In genomic region chr17:88031755-88032154, GRCm38 (mm10) we compare ENCODE assay signal across 29 mouse cellular contexts. TPM values are rescaled to one million over a fixed set of nuclear protein-coding genes. Genes with fewer than 3 reads are reported as not detected.
DNase-seq lines count a peak whose midpoint lies in the region; ATAC-seq and TF ChIP-seq lines count a peak whose summit lies in the region.
"Had no signal": no experiment of that assay in that cellular context is flagged by ENCODE, and none has a peak within 500 bp of the region (broad histone marks: within the 10 kb centered on the region; RNA-seq: fewer than 3 reads in every experiment).

No protein-coding gene starts in this region.

- H3K36me3 ChIP-seq in stomach, embryonic 15.5 days, result no peaks in the 10 kb centered on the region
- no peaks in the 10 kb centered on the region for H3K36me3 ChIP-seq in stomach, postnatal 0 days (ENCODE audit: control insufficient read depth, insufficient read depth, low read length)
- H3K36me3 ChIP-seq in liver, embryonic 14.5 days (replicated peaks; ENCODE audit: control insufficient read depth, insufficient read depth, low read depth), result no peaks in the 10 kb centered on the region
- H3K36me3 ChIP-seq in heart, embryonic 11.5 days (ENCODE audit: control insufficient read depth, insufficient read depth, low read length), result no peaks in the 10 kb centered on the region
- H3K36me3 ChIP-seq: heart, embryonic 15.5 days; kidney, embryonic 15.5 days; limb, embryonic 12.5 days; neural tube, embryonic 13.5 days had no signal

- 90% methylated on average over 5 of the region's 5 CpGs for WGBS in stomach, embryonic 15.5 days
- WGBS in stomach, postnatal 0 days, result 81% methylated on average over 5 of the region's 5 CpGs
- WGBS in liver, embryonic 14.5 days (ENCODE audit: insufficient replicate concordance), result 27% methylated on average over 5 of the region's 5 CpGs
- WGBS in heart, embryonic 11.5 days (ENCODE audit: insufficient replicate concordance), result 79% methylated on average over 5 of the region's 5 CpGs

- H3K4me2 ChIP-seq in stomach, embryonic 15.5 days, result no peak overlapping the region
- no peak overlapping the region for H3K4me2 ChIP-seq in stomach, postnatal 0 days (replicated peaks; ENCODE audit: low read depth)
- H3K4me2 ChIP-seq in liver, embryonic 14.5 days (ENCODE audit: low read depth), result peak overlapping the region; percentile 46
- no peak overlapping the region for H3K4me2 ChIP-seq in heart, embryonic 11.5 days
- H3K4me2 ChIP-seq: heart, embryonic 15.5 days; kidney, embryonic 15.5 days; limb, embryonic 12.5 days; midbrain, embryonic 11.5 days; neural tube, embryonic 13.5 days had no signal

- no peaks in the 10 kb centered on the region for H3K9me3 ChIP-seq in stomach, embryonic 15.5 days
- H3K9me3 ChIP-seq in stomach, postnatal 0 days (ENCODE audit: control insufficient read depth, low read length), result no peaks in the 10 kb centered on the region
- H3K9me3 ChIP-seq in liver, embryonic 14.5 days (ENCODE audit: control insufficient read depth, low read length), result no peaks in the 10 kb centered on the region
- no peaks in the 10 kb centered on the region for H3K9me3 ChIP-seq in heart, embryonic 11.5 days (replicated peaks; ENCODE audit: control insufficient read depth, low read length)
- H3K9me3 ChIP-seq: heart, embryonic 15.5 days; kidney, embryonic 15.5 days; limb, embryonic 12.5 days; neural tube, embryonic 13.5 days had no signal

- TF ChIP-seq CTCF in stomach, postnatal 0 days (IDR thresholded peaks at IDR 0.05; ENCODE audit: low read depth), result no peak
- no peak for TF ChIP-seq CTCF in liver, embryonic 14.5 days (IDR thresholded peaks at IDR 0.05; ENCODE audit: low read depth)

- no peak overlapping the region for H3K4me3 ChIP-seq in stomach, embryonic 15.5 days (replicated peaks)
- H3K4me3 ChIP-seq in stomach, postnatal 0 days (ENCODE audit: low read depth, low read length), result no peak overlapping the region
- H3K4me3 ChIP-seq in liver, embryonic 14.5 days (ENCODE audit: insufficient read depth in 1 of 2, low read depth in 2 of 2, low read length in 2 of 2), result no peak overlapping the region
- no peak overlapping the region for H3K4me3 ChIP-seq in heart, embryonic 11.5 days (ENCODE audit: low read depth, low read length)
- H3K4me3 ChIP-seq: heart, embryonic 15.5 days; kidney, embryonic 15.5 days; limb, embryonic 12.5 days; neural tube, embryonic 13.5 days had no signal

- no peak overlapping the region for H3K27ac ChIP-seq in stomach, embryonic 15.5 days
- H3K27ac ChIP-seq in stomach, postnatal 0 days (replicated peaks), result no peak overlapping the region
- peak overlapping the region; percentile 39 for H3K27ac ChIP-seq in liver, embryonic 14.5 days
- H3K27ac ChIP-seq in heart, embryonic 11.5 days (ENCODE audit: low read depth, low read length), result no peak overlapping the region
- H3K27ac ChIP-seq: heart, embryonic 15.5 days; kidney, embryonic 15.5 days; limb, embryonic 12.5 days; neural tube, embryonic 13.5 days had no signal

- no peaks in the 10 kb centered on the region for H3K4me1 ChIP-seq in stomach, embryonic 15.5 days
- 0 out of 2 replicates have a peak, but pooled peaks cover 2% of the 10 kb centered on the region for H3K4me1 ChIP-seq in stomach, postnatal 0 days (replicated peaks; ENCODE audit: control insufficient read depth, insufficient read depth)
- peaks cover 33% of the 10 kb centered on the region in 2 experiments for H3K4me1 ChIP-seq in liver, embryonic 14.5 days (replicated peaks; ENCODE audit: control insufficient read depth in 2 of 2, insufficient read depth in 2 of 2, low read length in 1 of 2)
- H3K4me1 ChIP-seq in heart, embryonic 11.5 days (ENCODE audit: control insufficient read depth, insufficient read depth, low read length), result peaks cover 10% of the 10 kb centered on the region; the same call in 1 of the 2 replicates

- no peak for DNase-seq in stomach, postnatal 0 days (ENCODE audit: low spot score)
- DNase-seq in liver, embryonic 14.5 days (ENCODE audit: low read depth in 3 of 3, low spot score in 3 of 3), result peak; percentile 28 to 41 (median 39)
- DNase-seq in adrenal gland, postnatal 36 days, result no peak
- no peak for DNase-seq in Muller cell, postnatal 12 days (ENCODE audit: inconsistent ontology term)
- DNase-seq: adrenal gland, postnatal 25 days; cerebellum, adult 11 months; cerebellum, adult 9-10 months; cerebellum, postnatal 36 days; kidney, adult 18-20 months; kidney, postnatal 25 days; lung, adult 18-20 months; lung, postnatal 4 days; retina, postnatal 1 day; right cerebral cortex, postnatal 25 days; thymus, adult 2 months; thymus, postnatal 4 days had no signal

- ATAC-seq in stomach, embryonic 15.5 days (ENCODE audit: insufficient read depth, low FRiP score, low read depth), result peak; percentile 70; the same call in 1 of the 2 replicates
- ATAC-seq in stomach, postnatal 0 days (ENCODE audit: low FRiP score, low TSS enrichment), result no peak
- peak; percentile 66; the same call in 1 of the 2 replicates for ATAC-seq in erythroid progenitor cell, adult 5-6 weeks (replicated peaks; ENCODE audit: low FRiP score, poor library complexity, severe bottlenecking)
- ATAC-seq in liver, embryonic 14.5 days (ENCODE audit: insufficient read depth), result peak; percentile 74
- peak; percentile 54 for ATAC-seq in megakaryocyte-erythroid progenitor cell, adult 5-6 weeks (replicated peaks; ENCODE audit: low FRiP score, low TSS enrichment, poor library complexity, severe bottlenecking)
- no peak for ATAC-seq in heart, embryonic 11.5 days (replicated peaks; ENCODE audit: insufficient number of reproducible peaks, low FRiP score, low TSS enrichment)
- ATAC-seq: forebrain, embryonic 16.5 days; hindbrain, embryonic 16.5 days; lung, postnatal 0 days; Patski had no signal

- H3K9ac ChIP-seq in stomach, embryonic 15.5 days, result no peak overlapping the region
- H3K9ac ChIP-seq in stomach, postnatal 0 days (ENCODE audit: low read length), result no peak overlapping the region
- peak overlapping the region; percentile 24; the same call in 1 of the 2 replicates for H3K9ac ChIP-seq in liver, embryonic 14.5 days (replicated peaks)
- no peak overlapping the region for H3K9ac ChIP-seq in heart, embryonic 11.5 days (ENCODE audit: low read depth, low read length)
- H3K9ac ChIP-seq: heart, embryonic 15.5 days; kidney, embryonic 15.5 days; limb, embryonic 12.5 days; neural tube, embryonic 13.5 days had no signal

- no peak for TF ChIP-seq EP300 in stomach, postnatal 0 days (optimal IDR thresholded peaks at IDR 0.05)
- TF ChIP-seq EP300 in liver, embryonic 14.5 days (IDR thresholded peaks at IDR 0.05; ENCODE audit: low read depth), result peak; percentile 36; the same call in 1 of the 2 replicates

- no peaks in the 10 kb centered on the region for H3K27me3 ChIP-seq in stomach, embryonic 15.5 days (replicated peaks)
- H3K27me3 ChIP-seq in stomach, postnatal 0 days (ENCODE audit: control insufficient read depth, insufficient read depth, low read length), result no peaks in the 10 kb centered on the region
- no peaks in the 10 kb centered on the region for H3K27me3 ChIP-seq in liver, embryonic 14.5 days (ENCODE audit: control insufficient read depth, insufficient read depth, low read length)
- no peaks in the 10 kb centered on the region for H3K27me3 ChIP-seq in heart, embryonic 11.5 days (ENCODE audit: control insufficient read depth, insufficient read depth, low read length)
- H3K27me3 ChIP-seq: heart, embryonic 15.5 days; kidney, embryonic 15.5 days; limb, embryonic 12.5 days; neural tube, embryonic 13.5 days; Patski had no signal

RNA-seq across cellular contexts. Expression of gene Fbxo11, which starts 33.3 kb away (rescaled TPM):
- polyA plus RNA-seq in stomach, embryonic 15.5 days (2015; fragmentation: Nextera tagmentation; extraction: Ambion mirVana), result 15.2 and 16.3 TPM in 2 replicates
- polyA plus RNA-seq in stomach, postnatal 0 days (2015; fragmentation: Nextera tagmentation; extraction: Ambion mirVana), result 7.7 and 9.1 TPM in 2 replicates
- 10.1 and 16.2 TPM in 2 replicates for total RNA-seq in erythroid progenitor cell, adult 5-6 weeks (2015; ENCODE audit: low replicate concordance)
- total RNA-seq in erythroid progenitor cell, adult 5-6 weeks (2017; ENCODE audit: low replicate concordance), result 5.9 and 14.4 TPM in 2 replicates
- 4.4 and 7.1 TPM in 2 replicates for polyA plus RNA-seq in liver, embryonic 14.5 days (2012; rRNA removed)
- polyA plus RNA-seq in liver, embryonic 14.5 days (2014; fragmentation: Nextera tagmentation; extraction: Ambion mirVana), result 4.5 and 4.8 TPM in 2 replicates
- total RNA-seq in megakaryocyte-erythroid progenitor cell, adult 5-6 weeks (2014; fragmentation: Nextera tagmentation), result 16.9 and 21.7 TPM in 2 replicates
- total RNA-seq in megakaryocyte-erythroid progenitor cell, adult 5-6 weeks (2017), result 21.2 and 24.3 TPM in 2 replicates
- 10 to 100 TPM; 58.2 to 63.6 TPM for total RNA-seq in adrenal gland, postnatal 36 days (2021)
- 17.3 and 17.7 TPM in 2 replicates for polyA plus RNA-seq in heart, embryonic 11.5 days (2014; fragmentation: Nextera tagmentation; extraction: Ambion mirVana)

RNA-seq across cellular contexts. Expression of gene Msh6, which starts 56.9 kb away (rescaled TPM):
- polyA plus RNA-seq in stomach, embryonic 15.5 days (2015; fragmentation: Nextera tagmentation; extraction: Ambion mirVana), result 42.5 and 48.1 TPM in 2 replicates
- polyA plus RNA-seq in stomach, postnatal 0 days (2015; fragmentation: Nextera tagmentation; extraction: Ambion mirVana), result 11.3 and 11.6 TPM in 2 replicates
- 31.4 and 34.8 TPM in 2 replicates for total RNA-seq in erythroid progenitor cell, adult 5-6 weeks (2015; ENCODE audit: low replicate concordance)
- total RNA-seq in erythroid progenitor cell, adult 5-6 weeks (2017; ENCODE audit: low replicate concordance), result 27.9 and 31.6 TPM in 2 replicates
- polyA plus RNA-seq in liver, embryonic 14.5 days (2012; rRNA removed), result 6.6 and 11.1 TPM in 2 replicates
- 23.9 and 28.5 TPM in 2 replicates for polyA plus RNA-seq in liver, embryonic 14.5 days (2014; fragmentation: Nextera tagmentation; extraction: Ambion mirVana)
- total RNA-seq in megakaryocyte-erythroid progenitor cell, adult 5-6 weeks (2014; fragmentation: Nextera tagmentation), result 75.4 and 77.6 TPM in 2 replicates
- total RNA-seq in megakaryocyte-erythroid progenitor cell, adult 5-6 weeks (2017), result 138 and 149 TPM in 2 replicates
- total RNA-seq in adrenal gland, postnatal 36 days (2021), result 10 to 100 TPM; 15.4 to 16.5 TPM
- 39.2 and 47.1 TPM in 2 replicates for polyA plus RNA-seq in heart, embryonic 11.5 days (2014; fragmentation: Nextera tagmentation; extraction: Ambion mirVana)

Comparison
In these comparisons a context has a peak if more than half of its experiments do, and no peak if none do; other contexts are left out.
1. ATAC-seq: peak in stomach, embryonic 15.5 days (single experiment), erythroid progenitor cell, adult 5-6 weeks (single experiment), liver, embryonic 14.5 days (single experiment) and megakaryocyte-erythroid progenitor cell, adult 5-6 weeks (single experiment); none in stomach, postnatal 0 days (single experiment) and heart, embryonic 11.5 days (single experiment).
2. DNase-seq: peak in liver, embryonic 14.5 days (3 of 3); none in stomach, postnatal 0 days (single experiment), adrenal gland, postnatal 36 days (0 of 2) and Muller cell, postnatal 12 days (single experiment).